Mouse (Mus musculus) cerebellum, postnatal 25 days (tissue): ENCODE data around the gene Timm50.

Source experiments
- DNase-seq, 2 experiments: peaks; one replicate each; pipeline ENCODE4 v3.0.0; 2021; ENCODE audit warnings: mixed read lengths in 2 of 2

Gene Timm50

DNA sequence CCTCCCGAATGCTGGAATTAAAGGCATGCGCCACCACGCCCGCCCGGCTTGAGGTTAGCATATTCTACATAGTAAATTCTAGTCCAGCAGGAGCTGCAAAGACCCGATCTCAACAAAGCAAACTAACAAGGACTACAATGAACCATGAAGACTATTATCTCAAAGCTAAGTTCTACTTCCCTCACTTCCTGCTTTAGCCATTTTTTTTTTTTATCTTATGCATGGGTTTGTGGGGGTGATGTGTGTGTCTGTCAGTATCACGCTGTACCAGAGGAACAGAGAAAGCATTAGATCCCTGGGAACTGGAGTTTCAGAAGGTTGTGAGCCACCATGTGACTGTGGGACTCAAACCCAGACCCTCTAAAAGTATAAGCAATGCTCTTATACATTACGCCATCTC, 13.4 kb upstream of the Timm50 start:
- DNase-seq, result no peak

DNA sequence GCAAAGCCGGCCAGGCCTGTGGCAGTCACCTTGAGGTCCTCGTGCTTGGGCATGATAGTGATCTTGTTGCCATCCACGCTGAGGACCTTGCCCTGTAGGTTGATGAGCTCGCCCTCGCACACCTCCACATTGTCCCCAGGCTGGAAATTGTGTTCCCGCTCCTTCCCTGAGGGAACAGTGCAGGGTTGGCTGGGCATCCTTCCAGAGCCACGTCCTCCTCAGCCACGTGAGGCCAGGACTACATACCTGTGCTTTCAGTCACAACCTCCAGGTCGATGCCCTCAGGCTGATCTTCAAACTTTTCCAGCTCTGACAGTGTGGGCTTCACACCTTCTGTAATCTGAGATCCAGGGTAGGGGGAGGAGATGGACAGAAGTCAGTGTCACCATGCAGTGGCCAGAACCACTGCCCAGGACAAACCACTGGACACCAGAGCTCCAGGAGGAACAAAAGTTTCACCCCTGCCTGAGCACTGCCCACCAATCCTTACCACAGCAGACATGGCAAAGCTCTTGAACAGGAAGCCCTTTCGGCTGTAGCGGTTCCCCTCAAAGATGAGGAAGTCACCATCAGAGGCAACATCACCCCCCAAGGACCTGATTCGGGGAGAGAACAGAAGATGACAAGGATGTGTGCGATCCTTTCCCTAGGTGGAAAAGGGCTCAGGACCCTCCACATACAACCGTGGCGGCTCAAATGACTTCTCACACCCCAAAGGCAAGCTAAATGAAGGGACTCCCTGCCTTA, 10.3 kb upstream of the Timm50 start:
- no peak for DNase-seq

DNA sequence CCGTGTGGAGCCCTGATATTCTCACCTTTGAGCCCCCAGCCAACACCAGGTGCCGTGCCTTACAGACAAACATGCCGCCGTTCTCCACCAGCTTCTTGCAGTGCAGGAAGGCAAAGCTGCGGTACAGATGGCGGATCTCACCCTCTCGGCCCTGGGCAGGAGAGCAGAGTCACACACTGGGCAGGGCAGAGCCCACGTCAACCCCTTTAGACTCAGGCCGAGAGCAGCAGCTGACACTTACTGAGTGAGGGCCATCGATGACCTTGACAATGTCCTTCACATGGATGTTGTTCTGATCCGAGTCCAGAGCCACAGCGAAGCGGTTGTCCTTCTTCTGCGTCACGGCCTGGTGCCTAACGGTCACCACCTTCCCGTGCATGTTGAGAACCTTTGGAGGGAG, 6.8 kb upstream of the Timm50 start:
- DNase-seq, result no peak

DNA sequence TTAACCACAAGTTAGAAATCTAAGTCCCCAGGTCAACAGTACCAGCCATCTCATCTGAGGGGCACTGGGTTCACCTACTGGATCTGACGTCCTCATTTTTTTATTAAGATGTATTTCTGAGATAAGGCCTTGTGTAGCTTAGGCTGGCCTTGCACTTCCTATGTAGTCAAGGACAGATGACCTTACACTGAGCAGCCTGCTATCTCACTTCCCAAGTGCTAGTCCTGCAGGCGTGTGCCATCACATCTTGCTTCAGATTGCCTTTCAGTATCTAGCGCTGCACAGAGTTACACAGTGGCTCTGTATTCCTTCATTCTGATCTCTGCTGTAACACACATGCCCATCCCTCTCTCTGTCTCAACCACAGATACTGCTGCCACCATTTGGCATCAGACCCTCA, 6.2 kb upstream of the Timm50 start:
- no peak for DNase-seq

DNA sequence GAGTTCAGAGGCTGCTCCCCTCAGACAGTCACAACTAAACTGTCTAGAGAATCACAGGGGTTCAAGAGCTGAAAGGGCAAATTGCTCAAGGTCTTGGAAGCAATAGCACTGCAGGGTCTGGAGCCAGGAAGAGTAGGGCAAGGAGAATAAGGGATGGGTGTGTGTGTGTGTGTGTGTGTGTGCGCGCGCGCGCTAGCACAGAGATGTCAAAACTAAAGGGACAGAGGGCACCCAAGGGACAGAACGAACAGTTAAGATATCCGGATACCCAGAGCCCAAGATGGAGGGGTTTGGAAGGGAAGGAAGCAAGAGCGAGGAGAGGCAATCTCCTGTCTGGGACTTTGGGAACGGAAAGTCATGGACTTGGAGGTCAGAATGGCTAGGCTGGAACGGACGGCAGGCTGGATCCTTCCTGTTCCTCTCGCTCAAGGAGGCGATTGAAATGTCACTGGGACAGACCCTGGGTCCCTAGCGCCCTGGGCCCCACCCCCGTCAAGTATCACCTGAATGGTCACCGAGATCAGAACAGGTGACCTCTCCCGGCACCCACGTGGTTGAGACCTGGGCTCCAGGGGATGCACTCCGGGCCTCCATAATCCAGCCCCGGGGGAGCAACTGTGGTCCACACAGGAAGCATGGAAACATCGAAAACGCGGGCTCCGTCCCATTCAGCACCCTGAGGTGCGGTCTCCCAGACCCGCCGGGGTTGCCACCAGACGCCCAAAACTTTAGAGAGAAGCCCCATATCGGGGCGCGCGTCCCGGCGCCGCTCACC, 534 bp downstream of the Timm50 start:
- DNase-seq, result no peak

DNA sequence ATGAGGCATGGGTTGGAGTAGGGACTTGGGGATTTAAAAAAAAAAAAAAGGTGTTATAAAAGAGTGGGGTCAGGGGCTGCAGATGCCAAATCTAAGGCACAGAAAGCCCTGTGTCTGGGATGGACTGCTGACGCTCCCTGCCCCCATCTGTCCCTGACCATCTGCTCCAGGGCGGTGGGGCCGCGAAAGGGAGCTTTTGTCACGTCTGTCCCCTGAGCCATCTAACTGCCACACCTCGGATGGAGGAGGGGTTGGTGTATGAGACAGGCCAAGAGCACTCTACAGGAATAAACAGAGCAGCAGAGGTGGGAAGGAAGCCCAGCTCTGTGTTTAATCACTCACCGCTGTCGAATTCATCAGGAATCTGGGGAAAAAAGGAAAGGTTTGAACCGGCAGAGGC, 2.1 kb downstream of the Timm50 start:
- DNase-seq, result no peak

DNA sequence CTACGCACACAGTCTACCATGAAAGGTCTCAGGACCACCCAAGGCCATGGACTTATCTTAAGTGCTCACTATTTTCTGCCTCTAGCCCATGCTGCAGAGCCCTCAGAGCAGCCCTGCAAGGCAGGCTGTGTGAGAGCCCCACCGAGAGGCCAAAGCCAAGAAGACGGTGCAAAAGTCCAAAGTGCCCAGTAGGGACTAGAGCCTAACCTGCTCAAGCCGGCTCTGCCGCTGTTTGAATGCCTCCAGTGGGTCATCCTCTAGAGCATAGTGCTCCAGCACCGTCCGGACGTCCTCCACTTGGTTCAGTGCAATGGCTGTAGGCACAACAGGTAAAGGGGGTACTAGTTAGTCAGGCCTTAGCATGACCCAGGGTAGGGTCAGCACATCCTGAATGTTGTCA, 5.7 kb downstream of the Timm50 start:
- DNase-seq, result no peak

DNA sequence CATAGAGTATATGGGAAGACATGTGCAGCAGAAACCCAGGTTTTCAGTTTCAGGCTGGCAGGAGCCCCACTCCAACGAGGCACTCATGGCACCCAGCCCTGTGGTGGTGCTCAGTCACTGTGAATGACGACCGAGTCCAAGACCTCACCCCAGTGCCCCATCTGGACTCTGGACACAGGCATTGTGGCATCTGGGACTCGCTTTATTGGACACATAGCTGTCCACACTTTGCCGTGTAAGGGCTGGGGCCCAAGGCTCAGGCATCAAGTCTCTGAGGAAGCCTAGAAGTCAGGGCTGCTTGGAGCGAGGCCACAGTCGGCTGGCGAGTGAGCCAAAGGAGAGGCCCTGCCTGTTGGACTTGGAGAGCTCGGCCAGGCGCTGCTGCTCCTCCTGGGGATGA, 6.2 kb downstream of the Timm50 start:
- peak; percentile 26 to 38 for DNase-seq

DNA sequence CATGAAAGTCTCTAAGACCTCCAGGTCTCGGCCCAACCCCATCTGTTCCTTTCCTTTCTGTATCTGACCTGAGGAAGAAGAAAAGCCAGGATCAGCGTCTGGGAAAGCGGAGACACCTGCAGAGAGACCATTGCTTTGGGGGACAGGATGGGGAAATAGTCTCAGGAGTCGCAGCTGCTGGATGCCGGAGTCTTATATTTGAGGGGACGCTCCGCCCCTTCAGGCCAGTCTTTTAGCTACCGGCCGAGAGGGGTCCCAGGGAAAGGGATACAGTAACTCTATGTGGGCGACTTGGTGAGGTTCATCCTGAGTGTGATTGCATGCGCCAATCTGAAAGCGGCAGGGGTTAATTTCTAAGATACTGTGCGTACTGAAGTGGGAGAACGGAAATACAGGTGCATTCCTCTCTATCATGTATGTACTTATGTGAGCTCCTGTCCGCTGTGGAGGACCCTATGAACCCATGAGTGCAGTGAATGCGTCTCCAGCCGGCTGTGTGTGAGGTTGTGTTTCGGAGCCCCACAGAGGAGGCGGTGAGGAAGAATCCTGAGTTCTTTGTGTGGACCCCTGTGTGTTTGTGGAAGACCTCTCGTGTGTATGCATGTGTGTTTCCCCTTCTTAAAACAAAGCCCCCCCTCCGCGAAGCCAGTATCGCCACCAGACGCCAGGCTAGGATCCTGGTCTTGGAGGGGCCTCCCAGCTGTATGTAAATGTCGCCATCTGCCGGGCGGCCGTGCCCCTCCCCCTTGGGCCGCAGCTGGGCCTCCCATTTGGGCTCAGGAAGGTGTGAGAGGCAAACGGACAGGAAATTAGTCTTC, 10.0 kb downstream of the Timm50 start, which contains the start of gene Dll3:
Gene Dll3, minus strand, starts transcription at position 623 of the 818 bp plus-strand sequence.
- peak; percentile 38 to 62 for DNase-seq

DNA sequence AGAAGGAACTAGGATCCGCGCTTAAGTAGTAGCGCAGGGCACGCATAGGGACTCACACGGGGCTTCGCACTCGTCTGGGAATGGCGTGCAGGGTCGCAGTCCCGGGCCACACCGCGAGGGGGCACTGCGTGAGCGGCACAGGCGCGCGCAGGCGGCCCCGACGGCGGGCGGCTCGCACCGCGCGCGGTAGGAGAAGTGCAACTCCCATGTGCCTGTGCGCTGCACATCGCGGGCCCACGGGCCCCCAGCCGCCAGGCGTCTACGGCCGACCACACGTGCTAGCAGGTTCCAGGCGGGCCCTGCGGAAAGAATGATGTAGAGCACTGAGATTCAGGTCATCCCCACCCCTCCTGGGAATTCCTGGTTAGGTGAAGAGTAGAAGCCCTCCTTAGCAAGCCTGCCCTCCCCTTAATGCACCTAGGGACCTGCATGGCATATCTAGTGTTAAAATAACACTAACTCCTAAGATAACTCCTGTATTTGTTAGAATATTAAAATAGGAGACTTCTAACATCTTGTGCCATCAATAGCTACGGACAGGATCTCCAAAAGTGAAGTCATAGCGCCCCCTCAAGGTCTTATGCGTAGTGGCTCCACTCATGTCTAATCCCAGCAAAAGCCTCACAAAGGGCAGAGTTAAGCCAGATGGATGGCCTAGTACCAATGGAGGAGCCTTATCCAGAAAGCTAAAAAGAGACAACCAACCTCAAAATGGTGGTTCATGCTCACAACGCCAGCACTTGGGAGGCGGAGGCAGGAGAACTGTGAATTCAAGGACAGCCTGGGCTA, 12.8 kb downstream of the Timm50 start:
- DNase-seq, result peak; percentile 49 to 73

DNA sequence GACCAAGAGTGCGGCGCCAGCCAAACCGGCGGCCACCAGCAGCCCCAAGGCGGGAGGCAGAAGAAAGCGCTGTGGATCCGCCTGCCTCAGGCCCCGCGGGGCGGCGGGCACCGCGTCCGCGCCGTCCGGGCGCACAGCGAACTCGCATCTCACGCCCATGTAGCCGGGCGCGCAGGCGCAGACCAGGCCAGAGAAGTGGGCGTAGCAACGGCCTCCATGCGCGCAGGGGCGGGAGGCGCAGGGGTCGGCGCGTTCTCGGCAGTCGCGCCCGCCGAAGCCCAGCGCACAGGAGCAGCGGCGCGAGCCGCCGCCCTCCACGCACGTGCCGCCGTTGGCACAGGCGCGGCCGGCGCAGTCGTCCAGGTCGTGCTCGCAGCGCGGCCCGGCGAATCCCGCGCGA, 17.4 kb downstream of the Timm50 start:
- DNase-seq, result peak; percentile 60 to 80

DNA sequence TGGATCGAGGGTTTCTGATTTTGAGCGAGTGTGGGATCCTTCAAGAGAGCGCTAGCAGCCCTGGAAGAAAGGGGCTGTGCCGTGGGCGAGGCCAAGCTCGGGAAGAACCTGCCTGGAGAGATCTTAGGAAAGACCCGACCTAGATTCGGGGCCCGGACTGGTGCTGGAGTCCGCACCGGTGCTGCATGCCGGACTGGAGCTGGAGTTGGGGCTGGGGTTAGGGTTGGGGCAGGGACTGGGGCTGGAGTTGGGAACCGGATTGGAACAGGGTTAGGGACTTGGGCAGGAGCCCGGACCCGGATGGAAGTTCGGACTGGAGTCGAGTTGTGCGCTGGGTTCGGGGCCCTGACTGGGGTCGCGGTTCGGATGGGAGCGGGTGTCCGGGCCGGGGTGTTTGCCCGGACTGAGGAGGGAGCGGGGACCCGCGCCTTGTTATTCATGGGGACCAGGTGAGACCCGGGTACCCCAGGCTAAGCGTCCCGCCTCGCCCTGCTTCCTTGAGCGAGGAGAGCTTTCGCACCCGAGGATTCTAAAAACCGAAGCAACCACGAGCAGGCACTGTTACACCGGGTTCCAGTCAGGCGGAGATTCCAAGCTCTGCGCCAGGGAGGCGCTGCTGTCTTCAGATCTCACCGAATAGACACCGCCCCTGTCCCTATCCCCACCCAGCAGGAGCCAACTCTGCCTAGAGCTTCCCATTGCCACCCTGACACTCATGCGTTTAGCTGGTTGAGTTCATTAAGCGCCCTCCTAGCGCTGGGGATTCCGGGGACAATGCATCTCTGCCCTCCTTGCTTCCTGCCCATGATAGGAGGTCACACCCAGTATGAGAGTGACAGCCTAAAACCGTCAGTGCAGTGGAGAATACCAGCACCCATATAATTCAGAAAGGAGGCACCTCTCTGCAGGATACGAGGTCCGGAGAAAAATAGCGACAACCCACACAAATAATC, 21.0 kb downstream of the Timm50 start, which contains the start of gene Selenov:
Gene Selenov, minus strand, starts transcription at position 549 of the 953 bp plus-strand sequence.
- DNase-seq, result peak; percentile 69 to 76

DNA sequence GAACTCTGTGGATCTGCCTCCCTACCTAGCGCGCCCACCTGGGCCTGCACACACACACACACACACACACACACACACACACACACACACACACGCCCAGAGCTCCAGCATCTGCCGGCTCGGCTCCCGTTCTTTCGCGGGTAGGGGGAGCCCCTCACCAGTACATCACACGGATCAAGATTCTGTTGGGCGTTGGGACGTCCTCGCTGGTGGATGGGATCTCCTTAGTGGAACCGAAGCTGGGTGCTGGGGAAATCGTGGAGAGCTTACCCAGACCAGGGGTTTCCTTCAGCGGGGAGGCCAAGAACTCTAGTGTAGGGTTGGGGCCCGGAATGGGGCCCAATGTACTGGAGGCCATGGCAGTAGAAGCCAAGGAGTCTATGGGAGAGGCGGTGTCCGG, 21.7 kb downstream of the Timm50 start:
- DNase-seq, result no peak

DNA sequence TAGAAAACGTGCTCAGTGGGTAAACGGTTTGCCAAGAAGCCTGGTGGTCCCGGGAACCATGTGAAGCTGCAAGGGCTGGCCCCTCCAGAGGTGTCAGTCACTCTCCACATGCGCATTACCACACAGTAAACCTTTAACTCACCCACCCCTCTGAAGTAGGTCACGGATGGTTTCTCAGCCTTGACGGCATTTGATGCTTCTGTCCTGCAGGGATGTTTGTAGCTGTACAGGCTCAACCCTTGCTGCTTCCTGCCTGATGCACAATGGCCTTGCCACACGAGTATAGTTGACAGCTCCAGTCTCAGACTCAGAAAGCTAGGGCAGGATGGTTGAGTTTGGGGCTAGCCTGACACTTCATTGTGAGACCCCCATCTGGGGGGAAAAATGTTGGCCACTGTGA, 31.2 kb downstream of the Timm50 start:
- DNase-seq, result no peak

DNA sequence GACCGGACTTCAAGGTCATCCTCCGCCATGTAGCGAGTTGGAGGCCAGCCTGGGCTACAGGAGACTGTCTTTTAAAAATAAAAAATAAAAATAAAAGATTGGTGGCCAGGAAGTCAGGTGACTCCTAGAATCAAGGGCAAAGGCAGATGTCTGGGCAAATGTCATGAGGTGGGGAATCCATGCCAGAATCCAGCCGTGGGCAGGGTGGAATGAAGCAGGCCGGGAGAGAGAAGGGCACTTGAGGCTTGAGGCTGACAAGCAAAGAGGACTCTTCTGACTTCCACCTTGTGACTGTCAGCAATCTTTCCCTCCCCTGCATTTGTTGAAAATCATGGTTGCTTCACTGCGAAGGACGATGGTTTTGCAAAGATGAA, 33.6 kb downstream of the Timm50 start:
- no peak for DNase-seq

DNA sequence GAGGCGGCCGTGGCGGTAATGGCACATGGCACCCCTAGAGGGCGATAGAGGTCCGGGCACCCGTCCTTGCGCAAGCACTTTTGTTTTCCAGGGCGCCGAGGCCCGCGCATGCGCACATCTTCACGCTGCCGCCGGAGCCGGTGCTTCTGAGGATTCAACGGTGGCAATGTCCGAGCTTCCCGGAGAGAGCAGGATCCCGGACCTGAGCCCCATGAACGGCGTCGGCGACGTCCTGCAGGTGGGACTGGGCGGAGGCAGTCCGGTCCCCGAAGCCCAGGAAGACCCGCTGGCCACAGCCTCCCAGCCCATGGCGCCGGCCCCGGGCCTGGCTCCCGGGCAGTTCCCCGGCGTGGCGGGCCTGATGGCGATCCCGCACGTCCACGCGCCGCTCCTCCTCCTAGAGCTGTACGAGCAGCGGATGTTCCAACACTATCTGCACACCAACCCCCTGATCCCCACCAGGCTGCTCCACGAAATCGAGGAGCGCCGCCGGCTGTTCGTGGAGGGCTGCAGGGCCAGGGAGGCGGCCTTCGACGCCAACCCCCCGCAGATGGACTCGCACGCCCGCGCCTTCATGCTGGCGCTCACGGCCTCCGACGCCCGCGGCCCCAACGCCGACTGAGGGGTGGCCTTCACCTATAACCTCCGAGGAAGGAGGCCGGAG, 34.1 kb downstream of the Timm50 start, which contains the start of gene Eid2b:
Gene Eid2b, plus strand, starts transcription at position 125 of the 664 bp plus-strand sequence.
- peak; percentile 98 for DNase-seq

DNA sequence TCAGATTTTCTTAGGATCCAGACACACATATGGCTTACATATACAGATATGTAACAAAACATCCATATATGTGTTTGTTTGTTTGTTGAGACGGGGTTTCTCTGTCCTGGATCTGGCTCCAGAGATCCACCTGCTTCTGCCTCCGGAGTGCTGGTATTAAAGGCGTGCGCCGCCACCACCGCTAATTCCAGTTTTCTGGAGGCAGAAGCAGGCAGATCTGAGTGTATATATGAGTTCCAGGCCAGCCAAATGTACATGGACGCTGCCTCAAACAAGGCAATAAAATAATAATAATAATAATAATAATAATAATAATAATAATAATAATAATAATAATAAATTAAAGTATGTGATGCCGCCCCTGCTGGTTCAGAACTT, 34.6 kb downstream of the Timm50 start:
- DNase-seq, result no peak

DNA sequence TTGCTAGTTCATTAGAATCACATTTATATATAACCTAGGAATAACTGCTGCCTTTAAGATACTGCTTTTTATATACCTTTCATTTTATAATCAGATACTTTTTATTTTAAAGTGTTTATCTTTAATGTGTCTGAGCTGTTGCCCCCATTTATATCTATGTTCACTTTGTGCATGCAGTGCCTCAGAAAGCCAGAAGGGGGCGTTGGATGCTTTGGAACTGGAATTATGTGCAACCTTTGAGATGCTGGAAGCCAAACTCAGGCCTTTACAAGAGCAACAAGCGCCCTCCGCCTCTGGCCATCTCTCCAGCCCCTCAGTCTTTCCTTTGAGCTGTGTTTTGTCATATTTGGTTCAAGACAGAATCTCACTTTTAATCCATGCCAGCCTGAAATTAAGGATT, 40.1 kb downstream of the Timm50 start:
- DNase-seq, result peak in 1 of 2 experiments; percentile 9

DNA sequence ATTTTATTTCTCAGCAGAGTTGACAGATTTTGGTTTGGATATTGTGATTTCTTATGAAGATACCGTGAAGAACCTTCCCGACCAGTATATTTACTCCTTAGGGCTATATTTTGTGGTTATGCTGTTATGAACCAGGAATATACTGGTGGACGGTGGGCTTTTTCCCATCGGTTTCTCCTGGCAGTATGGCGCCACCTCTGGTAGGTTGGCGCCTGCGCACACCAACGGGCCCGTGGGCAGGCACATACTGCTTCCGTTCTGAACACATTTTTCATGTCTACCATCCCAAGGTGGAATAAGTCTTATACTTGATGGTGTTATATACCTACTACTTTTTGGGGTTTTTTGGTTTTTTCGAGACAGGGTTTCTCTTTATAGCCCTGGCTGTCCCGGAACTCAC, 42.5 kb downstream of the Timm50 start:
- DNase-seq, result no peak

DNA sequence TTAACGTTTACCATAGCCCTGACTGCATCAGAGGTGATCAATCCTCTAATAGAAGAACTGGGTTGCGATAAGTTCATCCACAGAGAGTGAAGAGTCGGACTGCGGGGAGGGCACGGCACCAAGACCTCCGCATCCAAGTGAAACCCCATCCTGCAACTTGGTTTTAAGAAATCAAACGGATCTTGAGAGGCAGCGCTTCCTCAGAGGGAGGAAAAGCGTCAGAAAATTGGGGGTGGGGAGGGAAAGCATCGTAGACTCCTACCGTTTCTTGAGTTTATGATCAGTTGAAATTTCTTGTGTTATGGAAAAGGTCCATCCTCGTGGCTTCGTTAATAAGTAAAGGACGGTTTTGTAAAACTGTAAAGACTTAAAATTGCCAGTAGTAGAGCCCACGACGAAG, 43.3 kb downstream of the Timm50 start:
- DNase-seq, result no peak
